Mouse (Mus musculus) myocyte (in vitro differentiated cells): ENCODE measurements around the gene Nol8.

Experiments used
- E2F4 ChIP-seq: IDR thresholded peaks from one replicate; pipeline ENCODE4 v1.6.1; 2011; ENCODE audit warnings: mild to moderate bottlenecking, control low read depth, moderate library complexity; ENCODE audit not compliant: insufficient read depth
- MAX ChIP-seq: IDR thresholded peaks from one replicate; pipeline ENCODE4 v1.6.1; 2011; ENCODE audit warnings: low read depth, mild to moderate bottlenecking, control low read depth
- MYOG ChIP-seq, 3 experiments: IDR thresholded peaks; one replicate each; pipeline ENCODE4 v1.6.1; 2011; ENCODE audit warnings: control low read depth in 2 of 3, low read depth in 2 of 3, mild to moderate bottlenecking in 2 of 3; ENCODE audit not compliant: insufficient read length in 2 of 3, control insufficient read depth in 1 of 3, insufficient read depth in 1 of 3
- POLR2A ChIP-seq: IDR thresholded peaks from one replicate; pipeline ENCODE4 v1.6.1; 2011; ENCODE audit warnings: low read depth, mild to moderate bottlenecking, control low read depth, moderate library complexity; ENCODE audit not compliant: insufficient read length
- REST ChIP-seq: IDR thresholded peaks from one replicate; pipeline ENCODE4 v1.6.1; 2011; ENCODE audit warnings: mild to moderate bottlenecking, control low read depth, moderate library complexity; ENCODE audit not compliant: insufficient read depth, insufficient read length
- SRF ChIP-seq: IDR thresholded peaks from one replicate; pipeline ENCODE4 v1.6.1; 2011; ENCODE audit warnings: low read depth; ENCODE audit not compliant: control insufficient read depth, insufficient read length

GRCm38 (mm10) chr13:49706032-49706690 lies 53.3 kb downstream of the Nol8 start:
- TF ChIP-seq SRF: no peak
- no peak for TF ChIP-seq POLR2A
- TF ChIP-seq E2F4: no peak
- no peak for TF ChIP-seq MYOG (IDR thresholded peaks at IDR 0.05; ENCODE audit: control insufficient read depth in 1 of 3, insufficient read depth in 1 of 3, insufficient read length in 2 of 3, low read depth in 2 of 3)
- no peak for TF ChIP-seq REST
- TF ChIP-seq MAX: no peak
